Mouse (Mus musculus): ENCODE measurements around the gene Kpna3.

DNA sequence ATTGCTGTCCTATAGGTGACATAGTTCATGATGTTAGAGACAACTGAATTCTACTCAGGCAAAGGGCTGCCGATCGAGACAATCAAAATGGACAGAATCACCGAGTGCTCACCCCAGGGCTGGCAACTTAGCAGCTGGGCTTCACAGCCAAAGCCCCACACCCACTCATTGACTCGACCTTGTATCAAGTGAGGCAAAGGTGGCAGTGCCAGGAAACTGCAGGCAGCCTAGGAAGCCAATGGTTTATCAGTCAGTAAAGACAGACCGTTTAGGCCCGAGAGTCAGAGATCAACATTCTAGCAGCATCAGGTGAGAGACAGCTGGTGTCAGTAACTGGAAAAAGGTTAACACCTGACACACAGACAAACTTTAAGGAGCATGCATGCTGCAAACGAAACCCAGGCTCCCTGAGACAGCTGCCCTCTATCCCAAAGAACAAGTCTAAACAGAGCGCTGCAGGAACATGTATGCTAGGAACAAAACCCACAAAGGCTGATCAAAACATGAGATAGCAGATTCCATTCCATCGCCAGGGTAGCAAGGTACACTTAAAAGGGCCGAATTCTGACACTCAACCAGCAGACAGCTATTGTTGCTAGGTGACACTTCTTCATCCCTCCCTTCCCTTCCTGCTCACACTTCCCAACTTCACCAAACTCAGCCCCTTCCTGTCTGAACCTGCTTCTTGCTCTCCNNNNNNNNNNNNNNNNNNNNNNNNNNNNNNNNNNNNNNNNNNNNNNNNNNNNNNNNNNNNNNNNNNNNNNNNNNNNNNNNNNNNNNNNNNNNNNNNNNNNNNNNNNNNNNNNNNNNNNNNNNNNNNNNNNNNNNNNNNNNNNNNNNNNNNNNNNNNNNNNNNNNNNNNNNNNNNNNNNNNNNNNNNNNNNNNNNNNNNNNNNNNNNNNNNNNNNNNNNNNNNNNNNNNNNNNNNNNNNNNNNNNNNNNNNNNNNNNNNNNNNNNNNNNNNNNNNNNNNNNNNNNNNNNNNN lies 85.1 kb downstream of the Kpna3 start:
- TF ChIP-seq POLR2A (IDR thresholded peaks at IDR 0.05; ENCODE audit: control insufficient read depth, low read depth, low read length) (no peak), CTCF (IDR thresholded peaks at IDR 0.05; ENCODE audit: control insufficient read depth, insufficient read depth, insufficient replicate concordance, low read depth, low read length) (no peak)
